Mouse (Mus musculus) lung, postnatal 0 days (tissue): ENCODE results near the gene Zfhx2.

Source experiments
- CTCF ChIP-seq: IDR thresholded peaks from 2 replicates; pipeline ENCODE4 v1.5.1; 2016; ENCODE audit warnings: antibody characterized with exemption, mild to moderate bottlenecking
- EP300 ChIP-seq: IDR thresholded peaks from 2 replicates; pipeline ENCODE4 v1.6.1; 2016; ENCODE audit warnings: antibody characterized with exemption, mild to moderate bottlenecking, control low read depth

DNA sequence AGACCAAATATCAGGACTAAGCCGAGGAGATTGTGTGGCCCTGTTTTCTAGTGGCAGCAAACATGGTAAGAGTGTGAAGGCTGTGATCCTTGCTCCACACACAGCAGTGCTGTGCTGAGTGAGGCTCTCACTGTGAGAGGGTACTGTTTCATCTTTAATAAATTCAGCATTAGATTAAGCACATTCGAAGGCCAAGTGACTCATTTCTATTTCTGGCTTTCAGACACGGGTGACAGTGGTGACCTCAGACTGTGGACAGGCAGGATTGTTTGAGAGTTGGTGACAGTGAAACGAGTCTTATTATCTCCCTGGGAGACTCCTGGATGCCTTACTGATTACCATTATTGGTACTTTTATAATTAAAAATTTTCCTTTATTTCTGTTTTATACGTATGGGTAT is 33.6 kb upstream of the Zfhx2 start:
- TF ChIP-seq EP300: no peak
- no peak for TF ChIP-seq CTCF
